Mouse (Mus musculus): Measurements from ENCODE around the gene Fgfbp3. TPM values are rescaled to one million over a fixed set of nuclear protein-coding genes. Genes with fewer than 3 reads are reported as not detected.
"Not testable (repeated sequence)": the region's sequence is repeated elsewhere in the genome, so short reads cannot be mapped to it uniquely, and the experiment has no call there.

Gene Fgfbp3
- polyA plus RNA-seq, 1 experiment from 2014 or later = 3.1 TPM

DNA sequence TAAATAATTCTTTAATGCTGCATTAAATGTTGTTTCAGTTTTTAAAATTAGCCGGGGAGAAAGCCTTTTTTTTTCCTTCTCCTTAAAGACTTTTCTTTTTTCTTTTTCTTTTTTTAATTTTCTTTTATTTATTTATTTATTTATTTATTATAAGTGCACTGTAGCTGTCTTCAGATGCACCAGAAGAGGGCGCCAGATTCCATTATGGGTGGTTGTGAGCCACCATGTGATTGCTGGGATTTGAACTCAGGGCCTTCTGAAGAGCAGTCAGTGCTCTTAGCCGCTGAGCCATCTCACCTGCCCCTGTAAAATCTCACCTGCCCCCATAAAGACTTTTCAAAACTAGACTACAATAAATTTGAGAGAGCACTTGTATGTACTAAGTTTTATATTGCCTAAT is 50.7 kb downstream of the Fgfbp3 start:
- H3K27ac ChIP-seq (ENCODE audit: low read length); H3K4me1 ChIP-seq (ENCODE audit: control insufficient read depth, insufficient read depth, low read length); H3K4me2 ChIP-seq (ENCODE audit: low read depth, low read length); H3K9me3 ChIP-seq (replicated peaks; ENCODE audit: control insufficient read depth, low read length); ATAC-seq (ENCODE audit: insufficient read depth, low FRiP score); H3K9ac ChIP-seq (ENCODE audit: low read length); H3K27me3 ChIP-seq (ENCODE audit: control insufficient read depth, insufficient read depth, low read length); H3K4me3 ChIP-seq (replicated peaks; ENCODE audit: low read length): not testable (repeated sequence)
- H3K36me3 ChIP-seq (ENCODE audit: control insufficient read depth, insufficient read depth, low read length) = peaks cover 16% of the 10 kb centered on the region
- 81% methylated on average over 3 of the region's 3 CpGs for WGBS

Other genes starting within 250 kb of the Fgfbp3 start
- gene Ppp1r3c, start 183.0 kb downstream of the Fgfbp3 start, polyA plus RNA-seq (2015; fragmentation: Nextera tagmentation; extraction: Ambion mirVana) = 26.1 and 29.0 TPM in 2 replicates
- gene Tnks2, start 85.4 kb downstream of the Fgfbp3 start, polyA plus RNA-seq (2015; fragmentation: Nextera tagmentation; extraction: Ambion mirVana) = 19.7 and 20.6 TPM in 2 replicates
- gene Btaf1, start 6.5 kb upstream of the Fgfbp3 start, polyA plus RNA-seq (2015; fragmentation: Nextera tagmentation; extraction: Ambion mirVana) = 8.7 and 9.3 TPM in 2 replicates